Mouse (Mus musculus) kidney, adult 2 months (tissue): Measurements from ENCODE around the gene Ninj2. TPM values are rescaled to one million over a fixed set of nuclear protein-coding genes. Genes with fewer than 3 reads are reported as not detected.

Experiments used
- DNase-seq: peaks from one replicate; pipeline ENCODE4 v3.0.0; 2021
- H3K27ac ChIP-seq: fragments of 200-500 bp; 2 replicates; pipeline ENCODE4 v1.5.1; 2012; ENCODE audit warnings: low read depth, low read length, control low read depth, inconsistent platforms; ENCODE audit not compliant: insufficient read depth
- H3K27me3 ChIP-seq: fragments of 200-500 bp; replicated peaks from 2 replicates; pipeline ENCODE4 v1.6.1; 2012; ENCODE audit warnings: mild to moderate bottlenecking, moderate library complexity, low read length, inconsistent platforms; ENCODE audit not compliant: control insufficient read depth, insufficient read depth
- H3K36me3 ChIP-seq: fragments of 200-500 bp; 2 replicates; pipeline ENCODE4 v1.6.1; 2012; ENCODE audit warnings: mild to moderate bottlenecking, moderate library complexity, low read length, inconsistent platforms; ENCODE audit not compliant: control insufficient read depth, insufficient read depth
- H3K4me1 ChIP-seq: fragments of 200-500 bp; 2 replicates; pipeline ENCODE4 v1.6.1; 2011; ENCODE audit warnings: low read length; ENCODE audit not compliant: control insufficient read depth, insufficient read depth
- H3K4me3 ChIP-seq: fragments of 200-500 bp; 2 replicates; pipeline ENCODE4 v1.5.1; 2011; ENCODE audit warnings: mild to moderate bottlenecking, low read depth, low read length, control low read depth; ENCODE audit not compliant: insufficient read depth
- CTCF ChIP-seq: fragments of 200-500 bp; conservative IDR thresholded peaks from 2 replicates; pipeline ENCODE4 v1.5.1; 2011; ENCODE audit warnings: low read depth, mild to moderate bottlenecking, control low read depth, low read length, moderate library complexity, mixed read lengths; ENCODE audit not compliant: insufficient read depth, insufficient read length
- POLR2A ChIP-seq: fragments of 200-500 bp; IDR thresholded peaks from one replicate; pipeline ENCODE4 v1.6.1; 2011; ENCODE audit warnings: low read depth, low read length, control low read depth
- WGBS: fragments of 180-500 bp; shearing (Covaris S2); methylation state at CpG from one replicate; pipeline ENCODE4 v1.1.7; 2018; 5-methylcytosine and 5-hydroxymethylcytosine counted together
- polyA plus RNA-seq: library from polyadenylated mRNA; depleted of rRNA; stranded (reverse); fragments of >200 nt; gene quantifications from 2 replicates; pipeline ENCODE4 v1.2.3, GENCODE M21; 2012

Gene Ninj2
- polyA plus RNA-seq, 1 experiment: not detected

DNA sequence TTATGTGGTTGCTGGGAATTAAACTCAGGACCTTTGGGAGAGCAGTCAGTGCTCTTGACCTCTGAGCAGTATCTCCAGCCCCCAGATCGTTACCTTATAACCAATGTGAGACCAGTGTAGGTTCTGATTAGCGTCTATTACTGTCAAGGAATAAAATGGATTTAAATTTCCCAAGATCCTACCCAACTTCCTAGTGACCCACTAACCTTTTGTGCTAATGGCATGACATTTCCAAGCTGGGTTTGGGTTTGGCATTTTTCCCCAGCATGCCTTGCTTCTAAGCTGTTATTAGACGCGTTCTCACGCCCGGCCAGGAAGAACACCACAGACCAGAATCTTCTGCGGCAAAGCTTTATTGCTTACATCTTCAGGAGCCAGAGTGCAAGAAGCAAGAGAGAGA, 34.2 kb downstream of the Ninj2 start:
- no peak for DNase-seq
- H3K4me1 ChIP-seq: no peaks in the 10 kb centered on the region
- H3K27ac ChIP-seq: no peak overlapping the region
- WGBS: 96% methylated on average over 7 of the region's 7 CpGs
- no peaks in the 10 kb centered on the region for H3K27me3 ChIP-seq
- TF ChIP-seq POLR2A: no peak
- no peak for TF ChIP-seq CTCF
- H3K4me3 ChIP-seq: no peak overlapping the region
- H3K36me3 ChIP-seq: no peaks in the 10 kb centered on the region

DNA sequence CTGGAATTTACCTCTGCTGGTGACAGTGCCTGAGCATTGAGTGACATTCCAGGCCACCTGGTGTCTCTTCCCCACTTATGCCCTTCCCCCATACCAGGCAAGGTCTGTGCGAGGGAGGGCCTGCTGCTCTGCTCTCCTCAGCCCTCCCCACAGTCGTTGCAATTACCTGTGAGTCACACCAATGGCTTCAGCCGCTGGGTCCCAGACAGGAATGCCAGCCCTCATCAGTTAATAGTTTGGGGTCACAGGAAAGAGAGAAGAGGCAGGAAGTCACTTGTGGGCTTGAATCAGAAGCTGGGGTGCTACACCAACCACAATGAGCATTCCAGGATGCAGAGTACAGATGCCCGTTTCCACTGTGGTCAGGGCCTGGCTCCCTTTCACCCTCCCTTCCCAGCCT, 41.6 kb downstream of the Ninj2 start:
- Histone ChIP-seq H3K4me1 (no peaks in the 10 kb centered on the region), H3K27me3 (no peaks in the 10 kb centered on the region), H3K36me3 (no peaks in the 10 kb centered on the region), H3K27ac (no peak overlapping the region), H3K4me3 (no peak overlapping the region)
- 59% methylated on average over 4 of the region's 4 CpGs for WGBS
- TF ChIP-seq CTCF (no peak), POLR2A (no peak)
- DNase-seq: no peak

DNA sequence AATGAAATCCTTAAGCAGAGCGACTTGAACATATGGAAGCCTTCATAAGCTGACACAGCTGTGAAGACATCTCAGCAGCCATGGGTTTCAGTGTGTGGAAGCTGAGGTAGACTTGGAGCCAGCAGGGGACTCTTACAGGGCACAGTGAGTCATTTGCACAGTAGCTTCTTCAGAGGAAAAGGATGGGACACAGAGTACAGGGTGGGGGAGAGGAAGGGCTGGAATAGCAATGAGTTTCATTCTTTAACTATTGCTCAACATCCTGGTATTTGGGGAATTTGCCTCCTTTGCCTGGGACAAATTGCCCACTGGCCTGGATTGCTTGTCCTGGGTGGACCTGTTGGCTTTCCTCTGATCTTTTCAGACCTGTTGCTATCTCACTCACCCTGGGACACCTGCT, 52.3 kb downstream of the Ninj2 start:
- peaks cover 3% of the 10 kb centered on the region; the same call in 1 of the 2 replicates for H3K4me1 ChIP-seq
- DNase-seq: peak; percentile 69
- no peaks in the 10 kb centered on the region for H3K36me3 ChIP-seq
- 74% methylated on average over 1 of the region's 1 CpGs for WGBS
- TF ChIP-seq CTCF (no peak), POLR2A (no peak)
- 0 out of 2 replicates have a peak overlapping the region, but pooled peaks have one; percentile 15 for H3K27ac ChIP-seq
- no peak overlapping the region for H3K4me3 ChIP-seq
- no peaks in the 10 kb centered on the region for H3K27me3 ChIP-seq

DNA sequence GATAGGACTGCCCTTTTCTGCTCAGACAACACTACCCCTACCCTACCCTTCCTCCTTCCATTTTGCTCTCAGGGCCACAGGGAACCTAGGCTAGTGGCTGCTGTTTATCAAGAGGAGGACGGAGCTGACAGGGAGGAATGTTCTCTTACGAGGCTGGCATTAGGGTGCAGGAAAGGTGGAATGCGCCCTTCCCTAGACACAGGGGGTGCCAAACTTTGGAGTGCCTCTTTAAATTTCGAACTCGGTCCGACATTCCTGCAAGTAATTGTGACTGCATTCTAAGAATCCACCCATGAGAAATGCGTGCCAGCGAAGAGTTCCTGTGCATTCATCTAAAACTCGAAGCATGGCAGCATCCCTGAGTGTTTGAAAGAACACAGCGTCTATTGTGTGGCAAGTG, 53.5 kb downstream of the Ninj2 start:
- TF ChIP-seq CTCF: no peak
- TF ChIP-seq POLR2A: no peak
- Histone ChIP-seq H3K27ac (no peak overlapping the region), H3K4me1 (peaks cover 3% of the 10 kb centered on the region; the same call in 1 of the 2 replicates), H3K36me3 (no peaks in the 10 kb centered on the region), H3K27me3 (no peaks in the 10 kb centered on the region), H3K4me3 (no peak overlapping the region)
- DNase-seq: peak; percentile 63
- WGBS: 63% methylated on average over 10 of the region's 10 CpGs

DNA sequence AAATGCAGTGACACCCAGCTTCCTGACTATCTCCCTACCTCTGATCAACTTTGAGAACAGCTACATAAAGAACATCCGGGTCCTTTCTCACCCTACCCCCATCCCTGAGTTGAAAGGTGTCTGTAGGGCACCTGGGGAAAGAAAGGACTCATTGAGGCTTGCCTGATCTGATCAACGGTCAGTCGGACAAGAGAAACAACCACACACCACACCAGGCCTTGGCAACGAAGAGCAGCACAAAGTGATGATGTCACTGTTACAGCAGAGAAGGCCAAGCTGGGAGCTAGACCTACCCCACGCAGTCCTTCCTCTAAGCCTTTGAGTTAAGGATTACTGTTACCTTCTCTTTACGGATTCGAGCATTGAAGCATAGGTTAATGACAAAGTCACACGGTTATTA, 54.3 kb downstream of the Ninj2 start:
- Histone ChIP-seq H3K4me1 (peaks cover 3% of the 10 kb centered on the region; the same call in 1 of the 2 replicates), H3K27ac (0 out of 2 replicates have a peak overlapping the region, but pooled peaks have one; percentile 8), H3K36me3 (no peaks in the 10 kb centered on the region), H3K27me3 (no peaks in the 10 kb centered on the region), H3K4me3 (no peak overlapping the region)
- 82% methylated on average over 8 of the region's 8 CpGs for WGBS
- TF ChIP-seq CTCF (no peak), POLR2A (no peak)
- DNase-seq: no peak

DNA sequence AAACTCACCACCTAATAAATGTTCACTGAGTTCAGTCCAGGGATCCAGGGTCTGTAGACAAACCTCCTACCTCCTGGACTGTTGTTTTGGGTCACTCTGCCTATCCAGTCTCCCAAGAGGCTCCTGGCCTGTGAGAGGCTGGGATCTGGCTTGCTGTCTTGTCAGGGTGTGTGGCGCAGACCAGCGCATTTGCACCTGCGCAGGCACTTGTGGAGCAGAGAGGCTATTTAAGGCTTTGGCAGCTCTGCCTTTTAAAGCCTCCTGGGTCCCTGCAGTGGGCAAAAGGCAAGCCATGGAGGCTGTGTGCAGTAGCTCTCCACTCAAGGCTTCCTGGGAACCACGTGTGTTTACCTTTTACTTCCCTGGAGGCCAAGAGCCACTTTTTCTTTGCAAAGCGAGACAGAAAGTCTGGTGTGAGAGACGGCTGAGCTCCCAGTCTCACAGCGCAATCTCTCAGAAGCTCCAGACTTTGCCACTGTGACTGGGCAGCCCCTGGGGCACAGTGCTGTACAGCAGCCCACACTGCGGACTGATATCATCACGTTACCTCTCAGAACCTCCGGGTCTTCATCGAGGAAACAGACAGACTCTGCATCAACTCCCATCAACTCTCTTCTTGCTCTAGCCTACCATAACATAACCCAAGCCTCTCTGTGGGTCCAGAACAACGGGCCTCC, 55.7 kb downstream of the Ninj2 start:
- WGBS: 89% methylated on average over 12 of the region's 12 CpGs
- H3K4me1 ChIP-seq: peaks cover 3% of the 10 kb centered on the region; the same call in 1 of the 2 replicates
- no peak for TF ChIP-seq POLR2A
- no peak for TF ChIP-seq CTCF
- no peak overlapping the region for H3K27ac ChIP-seq
- no peaks in the 10 kb centered on the region for H3K36me3 ChIP-seq
- H3K27me3 ChIP-seq: no peaks in the 10 kb centered on the region
- H3K4me3 ChIP-seq: no peak overlapping the region
- no peak for DNase-seq

DNA sequence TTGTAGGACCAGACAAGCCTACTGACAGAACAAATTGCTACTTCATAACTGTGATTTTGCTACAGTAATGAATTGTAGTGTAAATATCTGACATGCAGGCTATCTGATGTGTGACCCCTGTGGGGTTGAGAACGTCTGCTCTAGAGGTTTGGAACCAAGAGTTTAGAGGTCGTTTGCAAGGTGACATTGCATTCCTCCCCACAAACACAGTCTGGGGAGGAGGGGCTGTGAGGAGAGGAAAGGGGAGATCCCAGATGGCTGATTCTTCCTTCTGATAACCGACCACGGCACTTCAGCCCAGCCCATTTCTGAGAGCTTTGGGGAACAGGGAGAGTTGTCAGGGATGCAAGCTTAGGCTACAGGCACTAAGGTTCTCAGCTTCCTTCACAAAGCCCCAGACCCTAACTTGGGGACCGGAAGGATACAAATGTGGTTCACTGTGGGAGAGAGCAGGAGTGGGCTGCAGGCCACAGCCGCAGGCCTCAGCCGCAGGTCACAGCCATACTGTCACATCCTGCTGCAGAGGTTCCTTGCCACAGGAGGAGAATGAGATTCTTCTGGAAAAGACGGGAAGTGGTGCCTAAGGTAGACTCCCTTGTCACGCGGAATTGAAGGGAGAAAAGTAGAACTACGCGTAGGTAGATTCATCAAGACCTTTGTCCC, 56.4 kb downstream of the Ninj2 start:
- H3K27ac ChIP-seq: no peak overlapping the region
- no peaks in the 10 kb centered on the region for H3K27me3 ChIP-seq
- TF ChIP-seq POLR2A (no peak), CTCF (no peak)
- no peak overlapping the region for H3K4me3 ChIP-seq
- H3K4me1 ChIP-seq: peaks cover 3% of the 10 kb centered on the region; the same call in 1 of the 2 replicates
- no peaks in the 10 kb centered on the region for H3K36me3 ChIP-seq
- no peak for DNase-seq
- 70% methylated on average over 12 of the region's 12 CpGs for WGBS
